Mouse (Mus musculus): ENCODE data around the gene Pde6g. TPM values are rescaled to one million over a fixed set of nuclear protein-coding genes. Genes with fewer than 3 reads are reported as not detected.

The Pde6g gene
- total and polyA plus RNA-seq, 3 experiments, result 0.35 to 0.84 TPM; not detected in 1

DNA sequence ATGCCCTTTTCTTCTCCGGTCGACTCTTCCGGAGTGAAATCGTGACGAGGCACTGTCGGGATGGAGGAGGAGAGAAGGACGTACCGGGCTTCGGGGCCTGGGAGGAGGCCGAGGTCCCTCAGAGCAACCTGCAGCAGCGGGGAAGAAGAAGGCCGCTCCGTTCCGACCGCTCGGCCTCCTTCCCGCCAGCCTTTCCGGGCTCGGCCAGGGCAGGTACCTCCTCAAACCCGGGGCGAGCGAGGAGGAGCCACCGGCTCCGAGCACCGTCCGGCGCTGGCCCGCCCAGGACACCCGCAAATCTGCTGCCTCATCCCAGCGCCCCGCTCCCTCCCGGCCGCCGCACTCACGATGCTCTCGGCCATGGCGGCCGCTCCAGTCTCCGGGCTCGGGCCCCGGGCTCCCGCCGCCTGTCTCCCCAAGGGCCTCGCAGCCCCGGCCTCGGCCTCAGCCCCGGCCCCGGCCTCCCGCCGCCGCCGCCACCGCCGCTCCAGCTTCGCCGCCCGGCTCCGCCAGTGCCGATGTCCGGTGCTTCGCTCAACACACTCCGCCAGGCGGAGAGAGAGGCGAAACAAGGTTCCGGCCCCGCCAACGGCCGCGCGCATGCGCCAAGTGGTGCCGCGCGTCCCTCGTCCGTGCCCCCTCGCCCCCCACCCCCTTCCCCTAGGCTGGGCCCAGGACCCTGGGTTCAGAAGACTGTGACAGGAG is 16.0 kb downstream of the Pde6g start, which contains the start of gene Nploc4:
TSS of gene Nploc4 (minus strand) at position 557 of the 705 bp plus-strand sequence.
- H3K9ac ChIP-seq (ENCODE audit: control insufficient read depth, low read depth, low read length, poor library complexity, severe bottlenecking), result peak within 1 kb of the TSS; percentile 97
- no peaks in the 10 kb centered on the region for H3K27me3 ChIP-seq (ENCODE audit: control insufficient read depth in 1 of 2, insufficient read depth in 2 of 2, low read length in 2 of 2)
- peaks cover 37% of the 10 kb centered on the region for H3K79me2 ChIP-seq (ENCODE audit: control insufficient read depth, insufficient read depth, low read length, poor library complexity)
- DNase-seq (ENCODE audit: low read depth, low spot score), result peak; percentile 94
- no peaks in the 10 kb centered on the region for H3K9me3 ChIP-seq (replicated peaks; ENCODE audit: insufficient read depth, low read length)
- H3K4me3 ChIP-seq (ENCODE audit: control insufficient read depth in 1 of 2, insufficient read depth in 1 of 2, low read depth in 2 of 2, low read length in 2 of 2), result peak within 1 kb of the TSS; percentile 95 to 100
- peak within 1 kb of the TSS; percentile 84 for H3K27ac ChIP-seq (ENCODE audit: control insufficient read depth, low read depth, low read length)
- peaks cover 6 to 12% of the 10 kb centered on the region in 2 experiments for H3K4me1 ChIP-seq (ENCODE audit: control insufficient read depth in 1 of 2, insufficient read depth in 2 of 2, low read length in 2 of 2)
- peaks cover 15 to 23% of the 10 kb centered on the region in 2 experiments for H3K36me3 ChIP-seq (ENCODE audit: control insufficient read depth in 1 of 2, insufficient read depth in 2 of 2, low read length in 2 of 2)
- TF ChIP-seq NRF1 (IDR thresholded peaks at IDR 0.05; ENCODE audit: insufficient read depth, low read depth, low read length, poor library complexity, severe bottlenecking) (peak; percentile 86), MYB (IDR thresholded peaks at IDR 0.05; ENCODE audit: low read depth, low read length) (no peak), JUND (IDR thresholded peaks at IDR 0.05; ENCODE audit: low read depth, low read length) (no peak), UBTF (IDR thresholded peaks at IDR 0.05; ENCODE audit: borderline replicate concordance, insufficient read depth, low read depth, low read length) (0 out of 2 replicates have a peak, but pooled peaks have one; percentile 28), BHLHE40 (IDR thresholded peaks at IDR 0.05; ENCODE audit: borderline replicate concordance, low read depth, low read length) (no peak), MYC (IDR thresholded peaks at IDR 0.05; ENCODE audit: low read depth, low read length) (no peak), ETS1 (IDR thresholded peaks at IDR 0.05; ENCODE audit: low read depth, low read length) (no peak), POLR2AphosphoS5 (IDR thresholded peaks at IDR 0.05; ENCODE audit: borderline replicate concordance, low read depth, low read length) (no peak), TCF12 (IDR thresholded peaks at IDR 0.05; ENCODE audit: low read depth, low read length) (peak; percentile 86), USF1 (IDR thresholded peaks at IDR 0.05; ENCODE audit: low read depth, low read length) (no peak; the same call in 1 of the 2 replicates), MAX (IDR thresholded peaks at IDR 0.05; ENCODE audit: low read length) (no peak), GABPA (IDR thresholded peaks at IDR 0.05; ENCODE audit: low read depth, low read length) (no peak), ZC3H11A (IDR thresholded peaks at IDR 0.05; ENCODE audit: low read depth, low read length) (0 out of 2 replicates have a peak, but pooled peaks have one; percentile 25), ELF1 (IDR thresholded peaks at IDR 0.05; ENCODE audit: low read depth, low read length) (peak; percentile 68), POLR2A (IDR thresholded peaks at IDR 0.05; ENCODE audit: control insufficient read depth in 1 of 2, insufficient read depth in 1 of 2, low read depth in 1 of 2, low read length in 2 of 2, poor library complexity in 1 of 2) (peak; percentile 81 to 92; a peak in 3 of 4 replicates), HCFC1 (IDR thresholded peaks at IDR 0.05; ENCODE audit: low read depth, low read length) (peak; percentile 89), GATA1 (IDR thresholded peaks at IDR 0.05; ENCODE audit: low read depth, low read length) (no peak), EP300 (IDR thresholded peaks at IDR 0.05; ENCODE audit: low read depth in 1 of 2, low read length in 2 of 2) (peak in 1 of 2 experiments; percentile 27; a peak in 1 of 4 replicates), SIN3A (IDR thresholded peaks at IDR 0.05; ENCODE audit: low read length) (peak; percentile 78), MXI1 (IDR thresholded peaks at IDR 0.05; ENCODE audit: low read depth, low read length) (peak; percentile 46), RAD21 (IDR thresholded peaks at IDR 0.05; ENCODE audit: low read depth, low read length) (no peak), NELFE (IDR thresholded peaks at IDR 0.05; ENCODE audit: low read depth, low read length) (peak; percentile 91), ZKSCAN1 (IDR thresholded peaks at IDR 0.05; ENCODE audit: low read depth, low read length) (no peak), CHD2 (IDR thresholded peaks at IDR 0.05; ENCODE audit: low read length) (no peak), CTCF (IDR thresholded peaks at IDR 0.05 in 2 of 3, conservative IDR thresholded peaks at IDR 0.05 in 1 of 3; ENCODE audit: control insufficient read depth in 1 of 3, insufficient read depth in 1 of 3, low read depth in 2 of 3, low read length in 3 of 3, poor library complexity in 1 of 3, severe bottlenecking in 1 of 3) (no peak), RCOR1 (IDR thresholded peaks at IDR 0.05; ENCODE audit: low read depth, low read length) (no peak), ZMIZ1 (IDR thresholded peaks at IDR 0.05; ENCODE audit: low read depth, low read length) (0 out of 2 replicates have a peak, but pooled peaks have one; percentile 53), TAL1 (IDR thresholded peaks at IDR 0.05; ENCODE audit: low read length) (no peak), TBP (IDR thresholded peaks at IDR 0.05; ENCODE audit: low read depth, low read length) (peak; percentile 69; the same call in 1 of the 2 replicates), KAT2A (conservative IDR thresholded peaks at IDR 0.05; ENCODE audit: low read depth, low read length) (no peak; the same call in 1 of the 2 replicates), MEF2A (IDR thresholded peaks at IDR 0.05; ENCODE audit: extremely low read depth, insufficient replicate concordance, low read depth, low read length, poor library complexity, severe bottlenecking) (no peak), E2F4 (IDR thresholded peaks at IDR 0.05; ENCODE audit: borderline replicate concordance, low read depth, low read length) (no peak), ZNF384 (IDR thresholded peaks at IDR 0.05; ENCODE audit: low read depth, low read length) (no peak), MAFK (IDR thresholded peaks at IDR 0.05; ENCODE audit: borderline replicate concordance, low read depth, low read length) (no peak), USF2 (IDR thresholded peaks at IDR 0.05; ENCODE audit: borderline replicate concordance in 1 of 2, insufficient read depth in 1 of 2, low read depth in 1 of 2, low read length in 2 of 2) (no peak), POLR2AphosphoS2 (IDR thresholded peaks at IDR 0.05; ENCODE audit: low read length) (no peak; the same call in 1 of the 2 replicates)

Data from MEL (cell line).